Mouse (Mus musculus) testis, adult 2 months (tissue): ENCODE data around the gene Anks6.

Source experiments
- CTCF ChIP-seq: fragments of 200-500 bp; IDR thresholded peaks from 2 replicates; pipeline ENCODE4 v1.5.1; 2012; ENCODE audit warnings: low read depth, mild to moderate bottlenecking, inconsistent platforms, low read length, moderate library complexity; ENCODE audit not compliant: control insufficient read depth, insufficient read depth, insufficient replicate concordance
- POLR2A ChIP-seq: fragments of 200-500 bp; IDR thresholded peaks from 2 replicates; pipeline ENCODE4 v1.6.1; 2012; ENCODE audit warnings: low read depth, mild to moderate bottlenecking, inconsistent platforms, low read length, moderate library complexity; ENCODE audit not compliant: control insufficient read depth

DNA sequence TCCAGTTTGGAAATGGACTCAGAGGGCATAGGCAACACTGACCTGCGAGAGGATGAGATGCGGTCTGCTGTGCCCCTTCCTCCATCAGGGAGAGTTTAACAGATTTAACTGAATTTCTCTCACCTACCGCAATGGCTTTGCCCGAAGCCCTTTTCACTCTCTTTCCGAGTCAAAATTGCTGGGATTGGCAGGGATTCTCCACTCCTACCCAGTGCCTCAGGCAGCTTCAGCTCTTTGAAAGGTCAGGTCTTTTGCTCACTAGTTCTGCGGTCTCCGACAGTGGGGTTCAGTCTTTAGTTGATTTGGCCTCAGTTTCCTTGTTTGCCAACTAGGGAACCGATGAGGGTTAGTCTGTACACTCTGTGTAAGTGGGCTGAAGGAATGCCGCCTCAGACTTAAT, 35.9 kb upstream of the Anks6 start:
- TF ChIP-seq CTCF (no peak), POLR2A (no peak)
